Mouse (Mus musculus) olfactory bulb, adult 2 months (tissue): ENCODE data around the gene Cfb. TPM values are rescaled to one million over a fixed set of nuclear protein-coding genes. Genes with fewer than 3 reads are reported as not detected.
"Not testable (repeated sequence)": the region's sequence is repeated elsewhere in the genome, so short reads cannot be mapped to it uniquely, and the experiment has no call there.

Source experiments
- H3K27ac ChIP-seq: fragments of 200-500 bp; 2 replicates; pipeline ENCODE4 v1.5.1; 2012; ENCODE audit warnings: low read depth, low read length; ENCODE audit not compliant: insufficient read depth
- H3K4me1 ChIP-seq: fragments of 200-500 bp; 2 replicates; pipeline ENCODE4 v1.6.1; 2012; ENCODE audit warnings: low read length; ENCODE audit not compliant: control insufficient read depth, insufficient read depth
- H3K4me3 ChIP-seq: fragments of 200-500 bp; 2 replicates; pipeline ENCODE4 v1.5.1; 2012; ENCODE audit warnings: mild to moderate bottlenecking, low read depth, low read length, moderate library complexity; ENCODE audit not compliant: insufficient read depth
- CTCF ChIP-seq: fragments of 200-500 bp; IDR thresholded peaks from 2 replicates; pipeline ENCODE4 v1.5.1; 2012; ENCODE audit warnings: low read depth, mild to moderate bottlenecking, low read length, moderate library complexity; ENCODE audit not compliant: insufficient read depth
- POLR2A ChIP-seq: fragments of 200-500 bp; IDR thresholded peaks from 2 replicates; pipeline ENCODE4 v1.6.1; 2012; ENCODE audit warnings: mild to moderate bottlenecking, low read depth, low read length, moderate library complexity; ENCODE audit not compliant: insufficient read depth
- WGBS: fragments of 180-500 bp; shearing (Covaris S2); methylation state at CpG from one replicate; pipeline ENCODE4 v1.1.7; 2018; 5-methylcytosine and 5-hydroxymethylcytosine counted together
- polyA plus RNA-seq: library from polyadenylated mRNA; stranded (reverse); fragments of >200 nt; gene quantifications from 2 replicates; pipeline ENCODE4 v1.2.4, GENCODE M21; 2012; ENCODE audit warnings: low replicate concordance; ENCODE audit not compliant: missing spikeins, insufficient read depth, insufficient read length

The Cfb gene
- not detected in 2 replicates for polyA plus RNA-seq

DNA sequence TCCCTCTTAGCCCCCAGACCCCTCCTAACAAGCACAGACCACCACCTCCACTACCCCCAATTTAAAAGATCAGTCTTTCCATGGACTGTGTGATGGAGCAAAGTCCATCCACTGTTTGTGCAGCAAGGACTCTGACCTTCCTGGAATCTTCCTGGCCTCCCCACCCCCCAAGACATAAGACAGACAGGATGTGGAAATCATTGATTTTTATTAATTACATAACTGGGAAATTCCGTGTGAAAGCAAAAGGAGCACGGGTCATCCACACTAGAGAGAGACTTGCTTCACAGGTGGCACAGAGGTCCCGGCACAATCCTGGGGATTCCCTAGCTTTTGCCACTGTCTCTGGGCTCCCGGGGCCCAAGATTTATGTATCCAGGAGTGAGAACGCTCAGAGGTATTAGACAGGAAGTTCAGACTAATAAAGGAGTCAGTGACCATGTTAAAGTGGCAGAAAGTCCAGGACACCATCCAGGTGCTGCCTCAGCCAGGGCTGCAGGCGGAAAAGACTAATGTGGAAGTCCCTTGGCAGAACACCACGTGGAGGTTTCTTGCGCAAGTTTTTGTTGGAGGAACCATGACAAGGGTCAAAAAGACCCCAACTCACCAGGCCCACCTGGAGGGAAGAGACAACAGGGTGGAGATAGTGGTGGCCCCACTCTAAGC lies at the start of gene Cfb:
Gene Cfb (minus strand): TSS at position 103 of the 666 bp plus-strand sequence.
- no peak for TF ChIP-seq CTCF
- no peak for TF ChIP-seq POLR2A
- WGBS, result 66% methylated on average over 8 of the region's 8 CpGs

DNA sequence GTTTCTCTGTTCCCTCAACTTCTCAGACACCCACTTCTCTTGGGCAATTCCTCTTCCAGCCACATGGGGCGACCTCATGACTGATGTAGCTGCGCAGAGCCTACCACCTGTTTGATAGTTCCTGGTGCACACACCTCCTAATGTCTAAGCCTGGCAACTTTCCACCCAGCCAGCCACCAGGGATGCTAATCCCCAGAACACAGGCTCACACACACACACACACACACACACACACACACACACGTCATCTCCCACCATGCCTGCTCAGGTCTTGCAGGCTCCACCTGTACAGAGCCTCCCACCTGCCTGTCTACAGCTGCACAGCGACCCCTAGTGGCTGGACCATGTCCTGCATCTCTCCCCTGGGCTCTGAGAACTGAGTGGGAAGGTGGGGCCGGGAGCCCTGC lies 49.6 kb upstream of the Cfb start:
- Histone ChIP-seq H3K27ac (no peak overlapping the region), H3K4me3 (no peak overlapping the region), H3K4me1 (0 out of 2 replicates have a peak, but pooled peaks cover 2% of the 10 kb centered on the region)
- TF ChIP-seq CTCF (peak; percentile 91), POLR2A (no peak)
- 36% methylated on average over 5 of the region's 5 CpGs for WGBS

More for the DNA sequence above, at the start of gene Cfb:
- H3K27ac ChIP-seq, result no peak within 1 kb of the TSS
- H3K4me1 ChIP-seq, result no peaks in the 10 kb centered on the region
- H3K4me3 ChIP-seq, result no peak within 1 kb of the TSS

DNA sequence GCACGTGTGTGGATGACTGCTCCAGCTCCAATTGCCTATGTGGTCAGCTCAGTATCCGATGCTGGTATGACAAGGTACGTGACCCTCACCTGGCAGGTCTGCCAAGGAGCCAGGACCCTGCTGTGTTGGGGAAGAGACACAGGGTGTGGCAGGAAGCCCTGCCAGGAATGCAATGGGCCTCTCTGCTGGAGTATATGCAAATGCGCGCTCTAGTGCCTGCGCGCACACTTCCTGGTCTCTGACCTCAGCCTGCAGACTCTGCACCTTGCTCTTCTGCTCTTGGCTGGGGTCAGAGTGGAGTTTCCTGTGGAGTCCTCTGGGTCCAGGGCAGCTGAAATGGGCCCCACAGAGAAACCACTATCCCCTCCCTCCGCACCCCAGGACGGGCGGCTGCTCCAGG lies 48.7 kb upstream of the Cfb start:
- H3K4me3 ChIP-seq, result no peak overlapping the region
- no peak overlapping the region for H3K27ac ChIP-seq
- no peak for TF ChIP-seq POLR2A
- TF ChIP-seq CTCF, result no peak
- 0 out of 2 replicates have a peak, but pooled peaks cover 2% of the 10 kb centered on the region for H3K4me1 ChIP-seq
- WGBS, result 85% methylated on average over 10 of the region's 10 CpGs

DNA sequence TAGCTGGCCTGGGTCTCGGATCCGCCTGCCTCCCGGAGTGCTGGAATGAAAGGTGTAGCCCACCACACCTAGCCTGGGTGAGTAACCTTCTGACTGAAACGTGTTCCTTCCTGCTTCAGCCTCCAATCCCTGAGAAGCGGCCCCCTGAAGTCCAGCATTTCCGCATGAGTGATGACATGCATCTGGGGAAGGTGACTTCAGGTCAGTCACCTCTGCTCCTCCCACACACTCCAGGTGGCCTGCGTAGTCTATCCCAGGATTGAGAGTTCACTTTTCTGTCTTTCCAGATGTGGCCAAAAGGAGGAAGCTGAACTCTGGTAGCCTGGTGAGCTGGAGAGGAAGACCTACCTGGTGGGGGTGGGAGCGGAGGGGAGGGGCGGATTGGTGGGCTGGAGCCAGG lies 40.6 kb upstream of the Cfb start:
- no peak overlapping the region for H3K4me3 ChIP-seq
- H3K4me1 ChIP-seq, result peaks cover 3% of the 10 kb centered on the region; the same call in 1 of the 2 replicates
- WGBS, result 90% methylated on average over 9 of the region's 9 CpGs
- no peak for TF ChIP-seq CTCF
- TF ChIP-seq POLR2A, result no peak
- no peak overlapping the region for H3K27ac ChIP-seq

DNA sequence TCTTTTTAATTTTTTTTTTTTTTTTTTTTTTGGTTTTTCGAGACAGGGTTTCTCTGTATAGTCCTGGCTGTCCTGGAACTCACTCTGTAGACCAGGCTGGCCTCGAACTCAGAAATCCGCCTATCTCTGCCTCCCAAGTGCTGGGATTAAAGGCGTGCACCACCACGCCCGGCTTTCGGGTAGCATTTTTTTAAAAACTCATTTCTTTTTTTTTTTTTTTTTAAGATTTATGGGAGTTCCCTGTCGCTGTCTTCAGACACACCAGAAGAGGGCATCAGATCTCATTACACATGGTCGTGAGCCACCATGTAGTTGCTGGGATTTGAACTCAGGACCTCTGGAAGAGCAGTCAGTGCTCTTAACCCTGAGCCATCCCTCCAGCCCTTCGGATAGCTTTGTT lies 39.6 kb upstream of the Cfb start:
- 89% methylated on average over 9 of the region's 10 CpGs for WGBS

DNA sequence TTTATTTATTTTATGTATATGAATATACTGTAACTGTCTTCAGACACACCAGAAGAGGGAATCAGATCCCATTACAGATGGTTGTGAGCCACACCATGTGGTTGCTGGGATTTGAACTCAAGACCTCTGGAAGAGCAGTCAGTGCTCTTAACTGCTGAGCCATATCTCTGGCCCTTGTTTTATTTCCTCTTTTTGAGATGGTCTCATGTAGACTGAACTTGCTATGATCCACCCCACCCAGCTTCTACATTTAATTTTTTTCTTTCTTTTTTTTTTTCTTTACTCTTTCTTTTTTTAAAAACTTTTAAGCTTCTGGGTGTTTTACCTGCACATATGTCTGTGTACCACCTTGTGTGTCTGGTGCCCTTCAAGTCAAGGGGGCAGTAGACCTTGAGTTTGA lies 38.5 kb upstream of the Cfb start:
- H3K4me1 ChIP-seq, result peaks cover 11% of the 10 kb centered on the region
- not testable (repeated sequence) for H3K4me3 ChIP-seq, H3K27ac ChIP-seq

More for the DNA sequence above, 39.6 kb upstream of the Cfb start:
- not testable (repeated sequence) for H3K4me1 ChIP-seq, H3K4me3 ChIP-seq, H3K27ac ChIP-seq

DNA sequence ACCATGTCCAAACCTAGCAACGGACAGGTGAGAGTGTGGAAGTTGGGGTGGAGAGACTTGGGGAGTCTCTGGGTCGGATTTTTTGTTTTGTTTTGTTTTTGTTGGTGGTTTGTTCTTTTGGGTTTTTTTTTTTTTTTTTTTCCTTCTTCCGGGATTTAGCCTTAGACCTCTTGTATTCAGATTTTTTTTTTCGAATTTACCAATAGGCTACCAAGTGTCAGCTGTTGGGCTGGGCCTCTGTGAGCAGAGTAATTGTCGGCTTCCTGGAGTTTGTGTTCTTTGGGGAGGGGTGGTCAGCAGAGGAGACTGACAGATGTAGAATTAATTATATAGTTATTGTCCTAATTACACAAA lies 37.5 kb upstream of the Cfb start:
- Histone ChIP-seq H3K4me1 (peaks cover 21% of the 10 kb centered on the region), H3K4me3 (peak overlapping the region; percentile 99), H3K27ac (peak overlapping the region; percentile 31; the same call in 1 of the 2 replicates)
- WGBS, result under 1% methylated on average over 5 of the region's 5 CpGs
- no peak for TF ChIP-seq POLR2A
- no peak for TF ChIP-seq CTCF

DNA sequence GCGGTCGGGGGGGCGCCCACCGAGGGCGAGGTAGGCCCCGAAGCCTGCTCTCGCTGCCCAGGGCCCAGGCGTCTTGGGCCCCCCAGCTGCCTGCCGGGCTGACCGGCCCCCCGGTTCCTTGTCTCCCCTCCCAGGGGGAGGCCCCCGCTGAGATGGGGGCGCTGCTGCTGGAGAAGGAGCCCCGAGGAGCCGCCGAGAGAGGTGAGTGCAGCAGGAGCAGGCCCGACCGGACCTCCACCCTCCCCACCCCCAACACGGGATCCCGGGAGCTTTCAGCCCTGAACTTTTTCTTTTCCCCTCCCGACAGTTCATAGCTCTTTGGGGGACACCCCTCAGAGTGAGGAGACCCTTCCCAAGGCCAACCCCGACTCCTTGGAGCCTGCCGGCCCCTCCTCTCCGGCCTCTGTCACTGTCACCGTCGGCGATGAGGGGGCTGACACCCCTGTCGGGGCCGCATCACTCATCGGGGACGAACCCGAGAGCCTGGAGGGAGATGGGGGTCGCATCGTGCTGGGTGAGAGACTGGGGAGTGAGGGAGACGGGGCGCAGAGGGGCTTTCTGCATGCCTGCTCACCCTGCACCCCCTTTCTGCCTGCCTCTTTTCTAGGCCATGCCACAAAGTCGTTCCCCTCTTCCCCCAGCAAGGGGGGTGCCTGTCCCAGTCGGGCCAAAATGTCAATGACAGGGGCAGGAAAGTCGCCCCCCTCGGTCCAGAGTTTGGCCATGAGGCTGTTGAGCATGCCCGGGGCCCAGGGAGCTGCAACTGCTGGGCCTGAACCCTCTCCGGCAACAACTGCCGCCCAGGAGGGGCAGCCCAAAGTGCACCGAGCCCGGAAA lies 37.0 kb upstream of the Cfb start:
- Histone ChIP-seq H3K27ac (peak overlapping the region; percentile 31; the same call in 1 of the 2 replicates), H3K4me3 (peak overlapping the region; percentile 99), H3K4me1 (peaks cover 21% of the 10 kb centered on the region)
- TF ChIP-seq POLR2A (no peak), CTCF (no peak)
- WGBS, result 1% methylated on average over 42 of the region's 45 CpGs

DNA sequence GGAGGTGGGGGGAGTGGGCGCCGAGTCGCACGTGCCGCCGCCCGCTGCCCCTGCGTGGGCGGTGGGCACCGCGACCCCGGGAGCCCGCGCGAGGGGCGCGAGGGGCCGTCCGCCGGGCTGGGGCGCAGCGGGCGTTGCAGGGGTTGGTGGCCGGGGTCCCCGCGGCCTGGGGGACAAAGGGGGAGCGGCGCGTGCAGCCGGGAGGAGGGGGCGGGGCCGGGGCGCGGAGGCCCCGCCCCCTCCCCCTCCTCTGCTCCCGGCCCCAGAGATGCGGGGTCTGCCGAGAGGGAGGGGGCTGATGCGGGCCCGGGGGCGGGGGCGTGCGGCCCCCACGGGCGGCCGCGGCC lies 36.4 kb upstream of the Cfb start:
- H3K27ac ChIP-seq, result no peak overlapping the region
- TF ChIP-seq CTCF (no peak), POLR2A (no peak)
- H3K4me3 ChIP-seq, result peak overlapping the region; percentile 99
- WGBS, result 0% methylated on average over 26 of the region's 47 CpGs
- H3K4me1 ChIP-seq, result peaks cover 21% of the 10 kb centered on the region

DNA sequence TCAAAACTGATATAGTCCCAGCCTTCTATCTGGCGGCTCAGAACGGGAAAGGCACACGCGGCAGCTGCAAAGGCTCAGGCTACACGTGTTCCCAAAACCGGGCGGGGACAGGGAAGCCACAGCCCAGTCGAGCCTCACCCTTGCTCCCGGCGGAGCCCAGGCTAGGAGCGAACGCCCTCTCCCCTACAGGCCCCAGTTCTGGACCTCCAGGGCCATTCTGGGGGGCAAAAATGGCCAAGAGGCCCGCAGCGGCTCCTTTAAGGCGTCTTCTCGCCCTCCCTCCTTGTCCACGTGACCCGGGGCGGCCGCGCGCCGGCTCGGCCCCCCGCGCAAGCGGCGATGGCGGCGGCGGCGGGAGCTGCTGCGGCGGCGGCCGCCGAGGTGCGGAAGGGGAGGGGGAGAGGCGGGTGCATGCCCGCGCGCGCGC lies 35.9 kb upstream of the Cfb start, which contains the start of the genes C2 and Ehmt2:
Gene C2 (minus strand): TSS at position 106 of the 427 bp plus-strand sequence.
Gene Ehmt2 (plus strand): TSS at position 310 of the 427 bp plus-strand sequence.
- TF ChIP-seq CTCF (no peak), POLR2A (peak; percentile 69)
- Histone ChIP-seq H3K4me1 (peaks cover 21% of the 10 kb centered on the region), H3K4me3 (peak within 1 kb of the TSS; percentile 99), H3K27ac (peak within 1 kb of the TSS; percentile 87)
- WGBS, result under 1% methylated on average over 43 of the region's 44 CpGs
